Mouse (Mus musculus) forebrain, postnatal 0 days (tissue): Measurements from ENCODE around the gene Trp53tg5. TPM values are rescaled to one million over a fixed set of nuclear protein-coding genes. Genes with fewer than 3 reads are reported as not detected.

Experiments used
- ATAC-seq: fragments of 200-750 bp; cut with Nextera tagmentation; 2 replicates; pipeline ENCODE4 v1.8.0; 2017; ENCODE audit warnings: mild to moderate bottlenecking, moderate library complexity
- DNase-seq: peaks from one replicate; pipeline ENCODE4 v3.0.0-alpha.2; 2015
- H3K27ac ChIP-seq: fragments of 300-500 bp; sonication (generic); 2 replicates; pipeline ENCODE4 v1.5.1; 2014; ENCODE audit warnings: low read depth, mild to moderate bottlenecking, antibody characterized with exemption, low read length, moderate library complexity, mixed read lengths
- H3K27me3 ChIP-seq: fragments of 300-500 bp; sonication (generic); 2 replicates; pipeline ENCODE4 v1.6.1; 2014; ENCODE audit warnings: mild to moderate bottlenecking, low read length, mixed read lengths; ENCODE audit not compliant: insufficient read depth
- H3K36me3 ChIP-seq: fragments of 300-500 bp; sonication (generic); 2 replicates; pipeline ENCODE4 v1.6.1; 2014; ENCODE audit warnings: mild to moderate bottlenecking, moderate library complexity; ENCODE audit not compliant: insufficient read depth
- H3K4me1 ChIP-seq: fragments of 300-500 bp; sonication (generic); 2 replicates; pipeline ENCODE4 v1.6.1; 2014; ENCODE audit warnings: antibody characterized with exemption; ENCODE audit not compliant: insufficient read depth
- H3K4me2 ChIP-seq: fragments of 300-500 bp; sonication (generic); 2 replicates; pipeline ENCODE4 v1.6.1; 2014; ENCODE audit warnings: low read depth, mild to moderate bottlenecking, moderate library complexity
- H3K4me3 ChIP-seq: fragments of 300-500 bp; sonication (generic); 2 replicates; pipeline ENCODE4 v1.5.1; 2014; ENCODE audit warnings: low read depth, low read length, mixed read lengths
- H3K9ac ChIP-seq: fragments of 300-500 bp; sonication (generic); 2 replicates; pipeline ENCODE4 v1.6.1; 2014; ENCODE audit warnings: mild to moderate bottlenecking
- H3K9me3 ChIP-seq: fragments of 300-500 bp; sonication (generic); 2 replicates; pipeline ENCODE4 v1.6.1; 2016; ENCODE audit warnings: low read length
- CTCF ChIP-seq: sonication (generic); IDR thresholded peaks from 2 replicates; pipeline ENCODE4 v1.5.1; 2016; ENCODE audit warnings: antibody characterized with exemption, control low read depth, low read depth
- WGBS: fragments of 180-500 bp; shearing (Covaris S2); extraction: QIAGEN DNeasy Blood & Tissue Kit; methylation state at CpG from one replicate; pipeline ENCODE4 v1.1.7; 2014; 5-methylcytosine and 5-hydroxymethylcytosine counted together
- polyA plus RNA-seq: library from polyadenylated mRNA; unstranded; fragments of >200 nt; fragmentation: Nextera tagmentation; extraction: Ambion mirVana; gene quantifications from 2 replicates; pipeline ENCODE4 v1.2.1, GENCODE M21; 2015
- total RNA-seq: library from RNA; depleted of rRNA; stranded (reverse); fragments of >200 nt; gene quantifications from 2 replicates; pipeline ENCODE4 v1.2.3, GENCODE M21; 2014; rRNA removed

The Trp53tg5 gene
- total RNA-seq (not detected in 2 replicates), polyA plus RNA-seq (not detected in 2 replicates)

DNA sequence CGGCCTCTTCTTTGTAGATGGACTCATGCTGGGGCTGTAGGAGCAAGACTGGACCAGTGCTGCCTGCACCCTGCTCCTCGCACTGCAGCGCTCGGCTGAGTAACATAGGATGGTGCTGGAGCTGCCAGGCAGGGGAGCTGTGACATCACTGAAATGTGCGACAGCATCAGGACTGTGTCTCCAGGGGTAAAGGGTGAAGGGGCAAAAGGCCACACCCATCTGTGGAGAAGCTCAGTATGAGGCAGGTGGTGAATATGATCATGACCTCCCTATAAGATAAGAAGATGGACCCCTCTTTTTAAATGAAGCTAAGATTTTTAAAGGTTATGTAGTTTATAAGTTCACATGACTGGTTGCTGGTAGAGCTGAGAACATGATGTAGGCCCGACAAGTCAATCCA is at the start of gene Trp53tg5:
Gene Trp53tg5 (minus strand): TSS at position 101 of the 400 bp plus-strand sequence.
- Histone ChIP-seq H3K9ac (no peak within 1 kb of the TSS), H3K4me2 (no peak within 1 kb of the TSS), H3K4me3 (no peak within 1 kb of the TSS), H3K9me3 (no peaks in the 10 kb centered on the region), H3K27me3 (no peaks in the 10 kb centered on the region), H3K4me1 (no peaks in the 10 kb centered on the region), H3K27ac (no peak within 1 kb of the TSS), H3K36me3 (peaks cover 58% of the 10 kb centered on the region)
- 87% methylated on average over 6 of the region's 6 CpGs for WGBS
- TF ChIP-seq CTCF = no peak
- no peak for DNase-seq
- ATAC-seq = no peak

DNA sequence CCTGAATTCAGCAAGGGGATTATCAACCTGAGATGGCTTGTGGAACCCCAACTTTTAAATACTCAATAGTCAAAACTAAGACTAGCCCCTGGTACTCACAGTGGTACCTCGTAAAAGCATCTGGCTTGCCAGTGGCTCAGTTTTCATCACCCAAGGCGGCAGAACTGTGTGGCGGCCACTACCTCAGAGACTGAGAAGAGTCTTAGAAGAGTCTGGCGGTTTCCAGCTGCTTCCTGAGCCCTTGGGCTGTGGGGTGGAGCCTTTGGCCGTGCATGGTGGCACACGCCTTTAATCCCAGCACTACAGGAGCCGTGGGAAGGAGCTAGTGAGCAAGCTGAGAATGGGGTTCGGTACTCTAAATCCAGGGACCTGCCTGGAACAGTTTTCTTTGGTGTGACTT is 48.8 kb upstream of the Trp53tg5 start:
- no peaks in the 10 kb centered on the region for H3K27me3 ChIP-seq
- no peak overlapping the region for H3K27ac ChIP-seq
- 28% methylated on average over 8 of the region's 8 CpGs for WGBS
- no peak for TF ChIP-seq CTCF
- H3K9ac ChIP-seq = no peak overlapping the region
- no peaks in the 10 kb centered on the region for H3K9me3 ChIP-seq
- DNase-seq (no peak), ATAC-seq (no peak)
- H3K4me3 ChIP-seq = no peak overlapping the region
- H3K4me2 ChIP-seq = no peak overlapping the region
- H3K4me1 ChIP-seq = no peaks in the 10 kb centered on the region
- no peaks in the 10 kb centered on the region for H3K36me3 ChIP-seq

DNA sequence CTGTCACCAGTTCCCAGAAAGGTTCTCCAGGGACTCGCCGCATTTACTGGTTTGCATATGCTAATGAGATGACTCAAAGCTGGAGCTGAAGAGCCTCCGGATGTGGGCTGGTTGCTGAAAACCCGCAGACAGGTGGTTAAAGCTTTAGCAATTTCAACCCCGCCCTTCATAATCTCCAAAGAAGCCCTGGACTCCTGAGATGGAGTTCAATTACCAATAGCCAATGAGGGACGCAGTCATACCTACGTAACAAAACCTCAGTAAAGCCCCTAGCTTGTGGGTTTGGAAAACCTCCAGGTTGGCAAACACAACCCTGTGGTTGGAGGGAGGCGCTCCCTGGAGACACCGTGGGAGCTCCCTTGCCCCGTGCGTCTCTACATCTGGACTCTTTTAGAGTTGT is 48.3 kb upstream of the Trp53tg5 start:
- Histone ChIP-seq H3K36me3 (no peaks in the 10 kb centered on the region), H3K4me2 (no peak overlapping the region)
- 11% methylated on average over 11 of the region's 11 CpGs for WGBS

DNA sequence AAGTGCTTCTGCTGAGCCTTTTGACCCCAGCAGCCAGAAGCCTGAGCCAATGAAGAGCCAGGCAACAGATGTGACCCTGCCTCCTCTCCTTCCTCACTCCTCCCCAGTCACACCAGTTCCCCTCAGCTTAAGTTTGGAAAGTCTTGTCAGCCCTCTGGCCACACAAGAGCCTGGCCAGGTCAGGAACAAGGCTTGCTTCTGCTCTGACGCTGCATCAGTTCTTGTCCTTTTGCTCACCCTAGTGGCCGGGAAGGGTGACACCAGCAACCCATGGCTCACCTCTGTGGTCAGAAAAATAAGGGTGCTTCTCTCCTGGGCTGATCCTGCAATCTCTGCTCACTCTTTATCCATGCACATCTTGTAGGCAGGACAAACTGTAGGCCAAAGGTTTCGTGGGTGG is 47.3 kb upstream of the Trp53tg5 start:
- Histone ChIP-seq H3K4me1 (no peaks in the 10 kb centered on the region), H3K27me3 (no peaks in the 10 kb centered on the region), H3K4me2 (no peak overlapping the region), H3K36me3 (no peaks in the 10 kb centered on the region), H3K9ac (no peak overlapping the region), H3K4me3 (no peak overlapping the region), H3K9me3 (no peaks in the 10 kb centered on the region), H3K27ac (no peak overlapping the region)
- 18% methylated on average over 3 of the region's 3 CpGs for WGBS
- DNase-seq (no peak), ATAC-seq (no peak)
- peak; percentile 63 for TF ChIP-seq CTCF

More for the DNA sequence above, 48.3 kb upstream of the Trp53tg5 start:
- H3K9me3 ChIP-seq = no peaks in the 10 kb centered on the region
- H3K27me3 ChIP-seq = no peaks in the 10 kb centered on the region
- H3K4me3 ChIP-seq = no peak overlapping the region
- no peak overlapping the region for H3K9ac ChIP-seq
- DNase-seq = no peak
- no peaks in the 10 kb centered on the region for H3K4me1 ChIP-seq
- H3K27ac ChIP-seq = no peak overlapping the region
- no peak for TF ChIP-seq CTCF
- ATAC-seq = no peak

DNA sequence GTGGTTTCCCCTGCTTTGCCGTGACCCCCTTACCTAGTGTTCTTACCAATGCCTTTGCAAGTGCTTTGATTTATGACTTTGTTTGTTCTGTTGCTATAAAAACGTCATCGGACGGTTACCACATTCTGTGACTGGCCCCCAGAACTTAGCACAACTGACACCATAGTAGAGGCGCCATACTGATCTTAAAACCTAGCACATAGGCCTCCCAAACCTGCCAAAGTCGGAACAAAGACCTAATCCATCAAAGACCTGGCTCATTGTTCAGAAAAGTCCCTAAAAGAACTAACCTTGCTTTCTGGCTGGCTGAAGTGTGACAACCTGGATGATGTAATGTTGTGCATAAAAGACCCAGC is 45.6 kb upstream of the Trp53tg5 start:
- Histone ChIP-seq H3K4me1 (no peaks in the 10 kb centered on the region), H3K36me3 (no peaks in the 10 kb centered on the region), H3K27me3 (no peaks in the 10 kb centered on the region), H3K4me3 (no peak overlapping the region), H3K27ac (no peak overlapping the region), H3K9ac (no peak overlapping the region), H3K9me3 (no peaks in the 10 kb centered on the region), H3K4me2 (no peak overlapping the region)
- ATAC-seq = no peak
- TF ChIP-seq CTCF = no peak
- DNase-seq = no peak
- 56% methylated on average over 6 of the region's 6 CpGs for WGBS

DNA sequence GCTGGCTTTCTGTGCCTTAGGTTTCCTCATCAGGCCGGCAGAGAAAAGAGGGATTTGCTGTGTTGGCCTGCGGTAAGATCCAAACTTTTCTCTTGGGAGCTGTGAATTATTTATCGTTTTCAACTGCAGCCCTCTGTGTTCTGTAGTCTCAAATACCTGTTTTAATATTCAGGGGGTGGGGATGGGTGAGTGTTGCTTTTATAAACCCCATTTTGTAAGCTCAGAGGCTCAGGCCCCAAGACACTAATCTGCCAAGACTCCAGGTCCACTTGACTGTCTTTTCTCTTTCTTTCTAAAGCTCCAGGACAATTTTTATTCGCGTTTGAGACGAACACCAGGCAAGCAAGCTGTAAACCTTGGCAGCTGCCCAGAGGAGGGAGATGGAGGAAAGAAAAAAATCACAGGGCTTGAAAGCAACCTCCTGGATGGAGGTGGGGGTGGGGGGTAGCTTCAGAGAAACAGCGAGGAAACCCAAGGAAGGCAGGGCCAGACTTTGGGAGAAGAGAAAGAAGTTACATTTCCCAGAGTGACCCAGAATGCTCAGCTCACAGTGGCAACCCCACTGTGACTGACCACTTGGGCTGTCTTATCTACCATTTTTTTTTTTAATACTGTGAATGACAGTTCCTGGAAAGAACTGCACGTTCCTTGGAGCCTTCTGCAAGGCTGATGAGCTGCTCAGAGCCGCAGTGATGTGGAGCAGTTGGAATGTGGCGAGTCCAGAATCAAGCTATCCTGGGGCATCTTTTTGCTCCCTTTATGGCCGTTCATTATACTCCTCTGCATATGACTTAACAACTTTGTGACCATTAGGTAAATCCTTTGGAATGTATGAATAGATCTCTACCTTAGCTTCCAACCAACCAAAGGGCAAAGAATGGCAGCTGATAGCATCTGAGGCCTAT is 45.0 kb upstream of the Trp53tg5 start:
- peak; percentile 31 for DNase-seq
- no peak overlapping the region for H3K27ac ChIP-seq
- H3K4me2 ChIP-seq = no peak overlapping the region

DNA sequence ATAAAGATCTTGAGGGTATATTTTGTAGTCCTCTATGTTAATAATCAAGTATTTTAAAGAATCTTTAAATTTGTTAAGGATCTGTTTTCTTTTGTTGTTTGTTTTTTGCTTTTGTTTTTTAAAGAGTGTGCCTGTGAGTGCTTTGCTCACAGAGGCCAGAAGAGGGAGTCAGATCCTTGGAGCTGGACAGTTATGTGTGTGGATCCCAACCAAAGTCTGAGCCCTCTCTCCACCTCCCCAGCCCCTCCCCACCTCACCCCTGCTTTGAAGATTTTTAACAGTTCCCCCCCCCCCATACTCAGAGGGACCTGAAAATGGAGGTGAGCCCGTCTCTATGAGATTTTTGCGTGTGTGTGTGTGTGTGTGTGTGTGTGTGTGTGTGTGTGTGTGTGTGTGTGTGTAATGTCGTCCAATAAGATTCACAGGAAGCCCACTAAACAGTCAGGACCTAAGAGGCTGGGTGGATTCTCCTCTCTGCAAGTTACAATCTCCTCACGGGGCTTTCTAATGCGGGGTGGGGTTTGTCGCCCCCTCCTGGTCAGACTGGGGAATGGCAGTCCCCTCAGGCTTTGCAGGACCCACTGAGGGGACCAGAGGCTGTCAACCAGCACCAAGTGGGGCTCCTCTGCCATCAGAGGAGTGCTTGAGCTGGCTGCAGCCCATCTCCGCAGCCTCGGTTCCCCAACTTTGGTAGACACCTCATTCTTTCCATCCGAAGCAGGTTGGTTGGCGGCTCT is 44.1 kb upstream of the Trp53tg5 start:
- whole genome bisulfite sequencing = 30% methylated on average over 10 of the region's 10 CpGs
- DNase-seq (peak; percentile 21), ATAC-seq (no peak)
- H3K4me2 ChIP-seq = no peak overlapping the region
- no peak overlapping the region for H3K4me3 ChIP-seq
- no peaks in the 10 kb centered on the region for H3K4me1 ChIP-seq
- no peak overlapping the region for H3K9ac ChIP-seq
- no peaks in the 10 kb centered on the region for H3K36me3 ChIP-seq
- no peaks in the 10 kb centered on the region for H3K27me3 ChIP-seq
- H3K27ac ChIP-seq = no peak overlapping the region
- peak; percentile 61 for TF ChIP-seq CTCF
- H3K9me3 ChIP-seq = no peaks in the 10 kb centered on the region

More for the DNA sequence above, 45.0 kb upstream of the Trp53tg5 start:
- TF ChIP-seq CTCF = no peak
- H3K9ac ChIP-seq = no peak overlapping the region
- no peaks in the 10 kb centered on the region for H3K36me3 ChIP-seq
- no peak for ATAC-seq
- H3K4me1 ChIP-seq = no peaks in the 10 kb centered on the region
- H3K4me3 ChIP-seq = no peak overlapping the region
- no peaks in the 10 kb centered on the region for H3K9me3 ChIP-seq
- 33% methylated on average over 11 of the region's 11 CpGs for WGBS
- H3K27me3 ChIP-seq = no peaks in the 10 kb centered on the region
